Mouse (Mus musculus) limb, embryonic 11.5 days (tissue): ENCODE data around the gene Cdk8. TPM values are rescaled to one million over a fixed set of nuclear protein-coding genes. Genes with fewer than 3 reads are reported as not detected.

Experiments used
- ATAC-seq: fragments of 200-750 bp; cut with Nextera tagmentation; 2 replicates; pipeline ENCODE4 v1.8.0; 2017; ENCODE audit warnings: low read depth; ENCODE audit not compliant: insufficient number of reproducible peaks, low FRiP score, low TSS enrichment
- DNase-seq: peaks from one replicate; pipeline ENCODE4 v3.0.0-alpha.2; 2015; ENCODE audit warnings: low spot score
- H3K27ac ChIP-seq: fragments of 300-500 bp; sonication (generic); replicated peaks from 2 replicates; pipeline ENCODE4 v1.5.1; 2014; ENCODE audit warnings: low read depth, mild to moderate bottlenecking, low read length
- H3K27me3 ChIP-seq: fragments of 300-500 bp; sonication (generic); 2 replicates; pipeline ENCODE4 v1.6.1; 2014; ENCODE audit warnings: mild to moderate bottlenecking, low read length, mixed read lengths; ENCODE audit not compliant: control insufficient read depth, insufficient read depth
- H3K36me3 ChIP-seq: fragments of 300-500 bp; sonication (generic); 2 replicates; pipeline ENCODE4 v1.6.1; 2014; ENCODE audit warnings: mild to moderate bottlenecking, low read length, moderate library complexity, mixed read lengths; ENCODE audit not compliant: control insufficient read depth, insufficient read depth
- H3K4me1 ChIP-seq: fragments of 300-500 bp; sonication (generic); 2 replicates; pipeline ENCODE4 v1.6.1; 2014; ENCODE audit warnings: low read length, mixed read lengths; ENCODE audit not compliant: control insufficient read depth, insufficient read depth
- H3K4me2 ChIP-seq: fragments of 300-500 bp; sonication (generic); 2 replicates; pipeline ENCODE4 v1.6.1; 2014; ENCODE audit warnings: low read depth, mild to moderate bottlenecking, moderate library complexity; ENCODE audit not compliant: severe bottlenecking
- H3K4me3 ChIP-seq: fragments of 300-500 bp; sonication (generic); 2 replicates; pipeline ENCODE4 v1.5.1; 2014; ENCODE audit warnings: low read depth, low read length
- H3K9ac ChIP-seq: fragments of 300-500 bp; sonication (generic); 2 replicates; pipeline ENCODE4 v1.6.1; 2014; ENCODE audit warnings: mild to moderate bottlenecking, low read length
- H3K9me3 ChIP-seq: fragments of 300-500 bp; sonication (generic); 2 replicates; pipeline ENCODE4 v1.6.1; 2016; ENCODE audit warnings: low read length; ENCODE audit not compliant: control insufficient read depth
- whole genome bisulfite sequencing: fragments of 180-500 bp; shearing (Covaris S2); extraction: QIAGEN DNeasy Blood & Tissue Kit; methylation state at CpG from one replicate; pipeline ENCODE4 v1.1.7; 2014; 5-methylcytosine and 5-hydroxymethylcytosine counted together
- polyA plus RNA-seq: library from polyadenylated mRNA; unstranded; fragments of >200 nt; fragmentation: Nextera tagmentation; extraction: Ambion mirVana; gene quantifications from 2 replicates; pipeline ENCODE4 v1.2.1, GENCODE M21; 2014

Gene Cdk8
- polyA plus RNA-seq, 1 experiment from 2014 or later, result 36.1 TPM

DNA sequence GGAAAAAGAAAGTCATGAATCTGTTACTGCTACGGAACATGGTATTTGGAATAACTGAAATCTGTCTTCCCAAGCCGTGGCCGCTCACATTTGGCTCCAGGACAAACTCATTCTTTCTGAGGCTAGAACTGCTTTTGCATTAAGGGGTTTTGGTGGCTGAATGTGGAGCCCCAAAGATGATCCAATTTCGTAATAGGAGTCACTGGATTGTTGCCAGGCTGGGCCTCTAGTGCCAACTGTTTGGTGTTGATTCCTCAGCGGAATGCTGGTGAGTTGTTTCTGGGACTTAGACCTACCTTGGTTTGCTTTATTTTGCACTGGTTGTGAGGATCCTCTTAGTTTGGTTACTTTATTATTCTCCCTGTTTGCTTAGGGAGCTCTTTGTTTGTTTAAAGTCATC, 7.2 kb upstream of the Cdk8 start:
- H3K27ac ChIP-seq, result no peak overlapping the region
- H3K9ac ChIP-seq, result no peak overlapping the region
- no peak for ATAC-seq
- DNase-seq, result no peak
- 0 out of 2 replicates have a peak, but pooled peaks cover 3% of the 10 kb centered on the region for H3K4me1 ChIP-seq
- no peaks in the 10 kb centered on the region for H3K27me3 ChIP-seq
- H3K9me3 ChIP-seq, result no peaks in the 10 kb centered on the region
- no peak overlapping the region for H3K4me3 ChIP-seq
- no peak overlapping the region for H3K4me2 ChIP-seq
- no peaks in the 10 kb centered on the region for H3K36me3 ChIP-seq
- 89% methylated on average over 5 of the region's 5 CpGs for WGBS

GRCm38 (mm10) chr5:146227496-146227895, 3.5 kb upstream of the Cdk8 start:
- ATAC-seq (no peak), DNase-seq (no peak)
- no peaks in the 10 kb centered on the region for H3K27me3 ChIP-seq
- H3K9ac ChIP-seq, result no peak overlapping the region
- H3K36me3 ChIP-seq, result no peaks in the 10 kb centered on the region
- H3K27ac ChIP-seq, result no peak overlapping the region
- H3K4me1 ChIP-seq, result no peaks in the 10 kb centered on the region
- WGBS, result 85% methylated on average over 8 of the region's 8 CpGs
- H3K9me3 ChIP-seq, result no peaks in the 10 kb centered on the region
- H3K4me2 ChIP-seq, result no peak overlapping the region
- H3K4me3 ChIP-seq, result no peak overlapping the region

DNA sequence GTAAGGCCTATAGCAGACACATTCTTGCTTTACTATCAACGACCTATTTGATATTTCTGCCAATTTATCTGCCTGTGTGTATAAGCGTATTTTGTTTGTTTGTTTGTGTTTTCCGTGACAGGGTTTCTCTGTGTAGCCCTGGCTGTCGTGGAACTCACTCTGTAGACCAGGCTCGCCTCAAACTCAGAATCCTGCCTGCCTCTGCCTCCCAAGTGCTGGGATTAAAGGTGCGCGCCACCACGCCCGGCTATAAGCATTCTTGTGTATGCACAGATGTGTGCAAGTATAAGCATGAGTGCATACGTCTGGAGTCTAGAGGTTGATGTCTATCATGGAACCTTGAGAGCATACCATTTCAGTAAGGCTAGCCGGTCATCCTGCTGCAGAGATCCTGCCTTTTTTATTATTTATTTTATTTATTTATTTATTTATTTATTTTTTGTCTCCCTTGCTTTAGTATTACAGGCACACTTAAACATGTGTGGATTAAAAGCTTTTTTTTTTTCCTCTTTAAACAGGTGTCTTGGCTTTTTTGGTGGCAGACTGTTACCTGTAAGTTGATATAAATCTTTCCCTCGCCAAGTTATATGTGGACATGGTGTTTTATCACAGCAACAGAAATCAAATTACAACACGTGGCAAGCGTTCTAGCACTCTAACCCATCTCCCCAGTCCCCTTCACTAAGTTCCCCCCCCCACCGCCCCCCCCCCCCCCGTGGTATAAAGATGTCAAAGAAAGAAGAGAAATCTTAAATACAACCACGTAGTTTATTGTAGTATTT, 970 bp upstream of the Cdk8 start:
- Histone ChIP-seq H3K4me1 (peaks cover 3% of the 10 kb centered on the region; the same call in 1 of the 2 replicates), H3K36me3 (no peaks in the 10 kb centered on the region), H3K27me3 (no peaks in the 10 kb centered on the region), H3K9ac (no peak overlapping the region), H3K4me3 (peak overlapping the region; percentile 77), H3K9me3 (no peaks in the 10 kb centered on the region), H3K27ac (peak overlapping the region; percentile 92), H3K4me2 (peak overlapping the region; percentile 67)
- 60% methylated on average over 17 of the region's 17 CpGs for WGBS
- no peak for DNase-seq
- ATAC-seq, result 0 out of 2 replicates have a peak, but pooled peaks have one; percentile 0

DNA sequence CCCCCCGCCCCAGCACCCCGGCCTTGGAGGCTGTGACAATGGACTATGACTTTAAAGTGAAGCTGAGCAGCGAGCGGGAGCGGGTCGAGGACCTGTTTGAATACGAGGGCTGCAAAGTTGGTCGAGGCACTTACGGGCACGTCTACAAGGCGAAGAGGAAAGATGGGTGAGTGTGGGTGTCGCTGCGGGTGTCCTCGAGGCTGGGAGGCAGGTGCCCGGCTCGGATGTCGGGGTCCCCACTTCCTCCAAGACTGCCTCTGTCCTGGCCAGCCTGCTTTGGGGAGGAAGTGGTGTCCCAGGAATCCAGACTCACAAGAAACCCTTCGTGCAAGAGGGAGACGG, 596 bp downstream of the Cdk8 start:
- Histone ChIP-seq H3K9ac (peak overlapping the region; percentile 91), H3K27ac (peak overlapping the region; percentile 92; the same call in 1 of the 2 replicates), H3K36me3 (no peaks in the 10 kb centered on the region; the same call in 1 of the 2 replicates), H3K4me3 (peak overlapping the region; percentile 77), H3K4me1 (peaks cover 3% of the 10 kb centered on the region; the same call in 1 of the 2 replicates), H3K9me3 (no peaks in the 10 kb centered on the region), H3K27me3 (no peaks in the 10 kb centered on the region), H3K4me2 (peak overlapping the region; percentile 67)
- DNase-seq, result peak; percentile 47
- 0 out of 2 replicates have a peak, but pooled peaks have one; percentile 21 for ATAC-seq
- WGBS, result 0% methylated on average over 19 of the region's 19 CpGs

DNA sequence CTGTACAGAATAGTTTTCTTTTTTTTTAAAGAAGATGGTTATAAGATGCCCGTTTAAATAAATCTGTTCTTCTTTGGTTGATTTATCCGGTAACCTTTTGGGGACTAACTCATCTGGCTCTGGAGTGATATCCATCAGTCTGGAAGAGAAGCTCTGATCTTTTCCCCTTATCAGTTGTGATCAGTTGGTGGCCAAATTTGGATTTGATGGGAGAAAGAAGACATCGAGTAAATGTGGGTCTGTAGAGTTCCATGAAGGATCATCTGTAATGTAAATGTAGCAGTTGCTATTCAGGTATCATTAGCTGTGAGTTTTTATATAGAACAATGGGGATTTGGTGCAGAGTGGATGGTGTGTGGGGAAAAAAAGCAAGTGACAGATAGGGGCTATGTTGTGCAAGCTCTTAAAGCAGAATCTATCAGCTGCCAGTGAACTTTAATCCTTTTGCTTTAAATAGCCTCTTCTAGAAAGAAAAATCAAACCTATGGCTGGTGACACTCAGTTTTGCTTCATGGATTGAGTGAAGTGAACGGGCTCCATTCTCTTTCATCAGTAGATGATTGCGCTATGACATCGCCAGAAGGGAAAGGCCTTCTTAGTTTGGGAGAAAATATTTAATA, 1.1 kb downstream of the Cdk8 start:
- H3K9ac ChIP-seq, result peak overlapping the region; percentile 91
- H3K36me3 ChIP-seq, result no peaks in the 10 kb centered on the region; the same call in 1 of the 2 replicates
- no peak overlapping the region for H3K27ac ChIP-seq
- H3K9me3 ChIP-seq, result no peaks in the 10 kb centered on the region
- peak overlapping the region; percentile 67 for H3K4me2 ChIP-seq
- peaks cover 3% of the 10 kb centered on the region; the same call in 1 of the 2 replicates for H3K4me1 ChIP-seq
- H3K4me3 ChIP-seq, result peak overlapping the region; percentile 77
- no peaks in the 10 kb centered on the region for H3K27me3 ChIP-seq
- ATAC-seq, result no peak
- 45% methylated on average over 6 of the region's 6 CpGs for WGBS
- DNase-seq, result no peak

DNA sequence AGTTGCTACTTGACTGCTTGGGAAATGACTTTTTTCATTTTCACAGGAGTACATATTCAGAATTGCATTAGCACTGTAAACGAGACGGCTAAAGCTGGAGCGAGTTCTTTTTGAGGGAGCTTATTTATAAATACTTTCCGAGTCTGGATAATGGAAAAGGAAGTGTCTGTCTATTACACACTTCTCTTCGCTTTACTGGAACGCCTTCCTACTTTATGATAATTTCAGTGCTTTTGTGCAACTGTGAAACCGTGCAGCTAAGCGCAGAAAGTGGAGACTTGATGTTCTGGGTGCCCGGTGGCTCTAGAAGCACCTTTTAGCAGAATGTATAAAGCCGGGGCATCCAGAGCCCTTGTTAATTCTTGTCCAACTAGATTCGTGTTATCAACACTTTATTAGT, 1.8 kb downstream of the Cdk8 start:
- ATAC-seq (no peak), DNase-seq (no peak)
- H3K4me2 ChIP-seq, result peak overlapping the region; percentile 20; the same call in 1 of the 2 replicates
- peaks cover 3% of the 10 kb centered on the region; the same call in 1 of the 2 replicates for H3K4me1 ChIP-seq
- no peak overlapping the region for H3K4me3 ChIP-seq
- WGBS, result 80% methylated on average over 11 of the region's 11 CpGs
- no peaks in the 10 kb centered on the region for H3K27me3 ChIP-seq
- no peak overlapping the region for H3K9ac ChIP-seq
- no peaks in the 10 kb centered on the region; the same call in 1 of the 2 replicates for H3K36me3 ChIP-seq
- no peaks in the 10 kb centered on the region for H3K9me3 ChIP-seq
- no peak overlapping the region for H3K27ac ChIP-seq

GRCm38 (mm10) chr5:146234336-146234735, 3.3 kb downstream of the Cdk8 start:
- no peaks in the 10 kb centered on the region for H3K9me3 ChIP-seq
- H3K9ac ChIP-seq, result no peak overlapping the region
- 83% methylated on average over 1 of the region's 1 CpGs for WGBS
- no peaks in the 10 kb centered on the region; the same call in 1 of the 2 replicates for H3K36me3 ChIP-seq
- ATAC-seq (no peak), DNase-seq (no peak)
- no peak overlapping the region for H3K4me2 ChIP-seq
- H3K27me3 ChIP-seq, result no peaks in the 10 kb centered on the region
- no peak overlapping the region for H3K27ac ChIP-seq
- H3K4me3 ChIP-seq, result no peak overlapping the region
- peaks cover 3% of the 10 kb centered on the region; the same call in 1 of the 2 replicates for H3K4me1 ChIP-seq

DNA sequence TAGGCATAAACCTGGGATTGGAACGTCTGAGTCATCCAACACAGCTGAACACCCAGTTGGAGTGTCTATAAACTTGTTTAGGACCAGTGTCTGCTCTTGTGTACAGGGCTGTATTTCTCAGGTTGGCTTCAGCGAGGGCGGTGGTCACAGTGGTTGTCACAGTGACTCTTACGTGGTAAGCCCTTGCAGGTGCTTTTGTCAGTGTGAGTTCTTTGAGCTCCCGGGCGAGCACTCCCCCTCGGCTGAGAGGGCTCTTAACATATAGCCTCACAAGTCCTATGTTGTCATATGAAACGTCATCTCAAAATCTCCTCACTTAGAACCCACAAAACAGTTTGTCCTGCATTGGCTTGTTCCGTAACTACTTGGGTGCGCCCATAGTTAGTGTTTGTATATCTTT, 7.2 kb downstream of the Cdk8 start:
- whole genome bisulfite sequencing, result 88% methylated on average over 10 of the region's 10 CpGs
- ATAC-seq, result no peak
- Histone ChIP-seq H3K4me2 (no peak overlapping the region), H3K9me3 (no peaks in the 10 kb centered on the region), H3K27ac (no peak overlapping the region), H3K36me3 (no peaks in the 10 kb centered on the region; the same call in 1 of the 2 replicates), H3K4me3 (no peak overlapping the region), H3K4me1 (no peaks in the 10 kb centered on the region), H3K27me3 (no peaks in the 10 kb centered on the region), H3K9ac (no peak overlapping the region)
- DNase-seq, result no peak
